Mouse (Mus musculus): ENCODE data around the gene Rasa3. TPM values are rescaled to one million over a fixed set of nuclear protein-coding genes. Genes with fewer than 3 reads are reported as not detected.
A peak's percentile ranks its signal among the peaks of the same experiment; 100 is the strongest.

The Rasa3 gene
- polyA plus RNA-seq, 1 experiment from 2014 or later: 32.6 TPM

DNA sequence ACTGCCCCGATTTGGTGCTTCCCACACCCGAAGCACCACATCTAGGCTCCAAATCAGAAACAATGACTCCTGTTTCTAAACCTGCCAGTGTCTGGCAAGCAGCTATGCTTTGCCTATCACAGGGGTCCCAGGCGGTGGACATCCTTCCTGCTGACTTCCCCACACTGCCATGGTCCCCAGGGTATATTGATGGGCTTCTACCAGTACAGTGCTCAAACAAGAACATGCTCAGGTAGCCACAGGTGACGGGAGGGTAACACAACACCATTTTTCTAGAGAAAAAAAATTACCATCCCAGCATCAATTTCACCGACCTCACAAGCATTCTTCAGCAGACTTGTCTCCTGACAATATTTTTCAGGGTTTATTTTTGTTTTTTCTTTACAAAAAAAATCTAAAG is 47.2 kb downstream of the Rasa3 start:
- peaks cover 6% of the 10 kb centered on the region; the same call in 1 of the 2 replicates for H3K4me1 ChIP-seq (replicated peaks; ENCODE audit: control insufficient read depth, insufficient read depth, low read length)
- 75% methylated on average over 5 of the region's 5 CpGs for WGBS
- no peak for ATAC-seq (ENCODE audit: low FRiP score)
- no peak overlapping the region for H3K4me2 ChIP-seq (replicated peaks)
- H3K4me3 ChIP-seq (replicated peaks; ENCODE audit: low read length): no peak overlapping the region
- H3K9me3 ChIP-seq (ENCODE audit: control insufficient read depth, low read length): no peaks in the 10 kb centered on the region
- no peak overlapping the region for H3K27ac ChIP-seq
- H3K9ac ChIP-seq: no peak overlapping the region
- no peaks in the 10 kb centered on the region; the same call in 1 of the 2 replicates for H3K36me3 ChIP-seq (replicated peaks; ENCODE audit: control insufficient read depth, insufficient read depth)
- DNase-seq (ENCODE audit: low spot score): no peak
- no peaks in the 10 kb centered on the region for H3K27me3 ChIP-seq (ENCODE audit: control insufficient read depth, insufficient read depth, low read length)

DNA sequence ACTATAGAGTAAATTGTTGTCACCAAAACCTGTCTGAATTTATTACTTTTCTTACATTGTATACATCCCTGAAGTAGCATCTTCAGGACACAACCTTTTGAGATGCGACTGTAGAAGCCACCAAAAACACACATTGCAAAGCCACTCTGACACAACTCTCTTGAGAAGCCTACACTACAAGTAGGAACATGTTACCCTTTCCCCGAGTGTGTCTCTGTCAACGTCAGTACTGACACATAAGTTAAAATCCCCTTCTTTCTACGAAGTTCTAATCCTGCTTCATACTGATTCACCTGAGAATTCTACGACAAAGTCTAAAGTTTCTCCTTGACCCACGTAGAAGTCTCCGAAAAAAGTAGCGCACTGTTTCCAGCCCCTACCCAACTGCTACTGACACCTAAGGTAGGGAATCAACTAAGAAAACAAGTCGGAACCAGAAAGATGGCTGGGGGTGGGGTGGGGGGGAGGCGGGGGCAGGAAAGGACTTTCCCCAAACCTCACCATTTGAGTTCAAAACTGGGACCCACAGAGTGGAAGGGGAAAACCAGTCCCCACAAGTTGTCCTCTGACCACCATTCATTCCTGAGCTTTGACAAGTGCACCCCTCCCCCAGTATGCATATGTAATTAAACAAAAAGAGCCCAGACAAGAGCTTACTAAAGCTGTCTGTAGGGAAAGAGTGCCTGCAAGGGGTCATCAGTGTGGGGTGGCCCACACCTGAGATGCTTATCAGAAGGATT is 47.9 kb downstream of the Rasa3 start:
- DNase-seq (ENCODE audit: low spot score): no peak
- 89% methylated on average over 10 of the region's 10 CpGs for WGBS
- no peaks in the 10 kb centered on the region; the same call in 1 of the 2 replicates for H3K36me3 ChIP-seq (replicated peaks; ENCODE audit: control insufficient read depth, insufficient read depth)

DNA sequence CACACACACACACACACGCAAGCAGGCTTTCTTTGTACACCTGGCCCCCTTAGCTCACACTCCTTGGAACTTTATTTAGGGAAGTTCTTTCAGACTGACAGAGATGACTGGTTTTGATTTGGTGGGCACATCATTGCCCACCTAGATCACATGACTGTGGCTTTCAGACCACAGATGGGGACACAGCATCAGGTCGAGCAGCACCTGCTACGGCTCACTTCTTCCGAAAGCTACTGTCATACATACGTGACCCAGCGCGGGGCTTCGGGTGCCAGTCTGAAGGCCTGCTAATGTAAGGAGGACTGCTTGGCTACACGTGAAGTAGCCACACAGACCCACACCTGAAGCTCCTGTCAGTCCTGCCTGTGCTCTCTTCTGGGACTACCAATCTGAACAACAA is 49.3 kb downstream of the Rasa3 start:
- H3K9ac ChIP-seq: no peak overlapping the region
- H3K9me3 ChIP-seq (ENCODE audit: control insufficient read depth, low read length): no peaks in the 10 kb centered on the region
- H3K4me3 ChIP-seq (replicated peaks; ENCODE audit: low read length): no peak overlapping the region
- H3K27ac ChIP-seq: no peak overlapping the region
- no peak overlapping the region for H3K4me2 ChIP-seq (replicated peaks)
- 90% methylated on average over 9 of the region's 9 CpGs for WGBS
- ATAC-seq (ENCODE audit: low FRiP score) (no peak), DNase-seq (ENCODE audit: low spot score) (no peak)
- no peaks in the 10 kb centered on the region for H3K27me3 ChIP-seq (ENCODE audit: control insufficient read depth, insufficient read depth, low read length)
- H3K4me1 ChIP-seq (replicated peaks; ENCODE audit: control insufficient read depth, insufficient read depth, low read length): peaks cover 27% of the 10 kb centered on the region
- H3K36me3 ChIP-seq (replicated peaks; ENCODE audit: control insufficient read depth, insufficient read depth): no peaks in the 10 kb centered on the region; the same call in 1 of the 2 replicates

More for the DNA sequence above, 47.9 kb downstream of the Rasa3 start:
- Histone ChIP-seq H3K9me3 (ENCODE audit: control insufficient read depth, low read length) (no peaks in the 10 kb centered on the region), H3K27ac (no peak overlapping the region), H3K9ac (no peak overlapping the region), H3K4me2 (replicated peaks) (no peak overlapping the region), H3K27me3 (ENCODE audit: control insufficient read depth, insufficient read depth, low read length) (no peaks in the 10 kb centered on the region), H3K4me3 (replicated peaks; ENCODE audit: low read length) (no peak overlapping the region), H3K4me1 (replicated peaks; ENCODE audit: control insufficient read depth, insufficient read depth, low read length) (peaks cover 12% of the 10 kb centered on the region)
- ATAC-seq (ENCODE audit: low FRiP score): no peak

DNA sequence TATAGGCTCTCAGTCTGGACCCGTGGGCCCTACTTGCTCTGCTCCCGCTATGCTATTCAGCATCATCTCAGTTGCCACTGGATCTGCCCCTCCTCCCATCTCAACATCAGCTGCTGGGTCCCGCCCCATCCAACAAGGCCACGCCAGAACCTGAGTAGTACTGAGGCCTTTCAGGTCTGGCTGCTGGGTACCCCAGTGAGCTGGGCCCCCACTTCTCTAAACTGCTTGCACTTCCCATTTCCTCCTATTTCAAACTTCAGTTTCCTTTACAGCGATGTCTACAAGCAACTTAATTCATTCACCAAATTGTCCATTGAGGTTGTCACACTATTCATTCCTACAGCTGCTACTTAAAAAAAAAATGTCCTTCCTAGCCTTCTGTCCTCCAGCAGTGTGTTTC is 49.8 kb downstream of the Rasa3 start:
- ATAC-seq (ENCODE audit: low FRiP score) (no peak), DNase-seq (ENCODE audit: low spot score) (no peak)
- Histone ChIP-seq H3K27me3 (ENCODE audit: control insufficient read depth, insufficient read depth, low read length) (no peaks in the 10 kb centered on the region), H3K36me3 (replicated peaks; ENCODE audit: control insufficient read depth, insufficient read depth) (no peaks in the 10 kb centered on the region; the same call in 1 of the 2 replicates), H3K4me3 (replicated peaks; ENCODE audit: low read length) (no peak overlapping the region), H3K27ac (no peak overlapping the region), H3K4me1 (replicated peaks; ENCODE audit: control insufficient read depth, insufficient read depth, low read length) (peaks cover 31% of the 10 kb centered on the region), H3K9me3 (ENCODE audit: control insufficient read depth, low read length) (no peaks in the 10 kb centered on the region), H3K4me2 (replicated peaks) (no peak overlapping the region), H3K9ac (no peak overlapping the region)
- 87% methylated on average over 5 of the region's 5 CpGs for WGBS

GRCm38 (mm10) chr8:13626114-13626513 is 51.3 kb downstream of the Rasa3 start:
- WGBS: 88% methylated on average over 10 of the region's 10 CpGs
- Histone ChIP-seq H3K36me3 (replicated peaks; ENCODE audit: control insufficient read depth, insufficient read depth) (no peaks in the 10 kb centered on the region; the same call in 1 of the 2 replicates), H3K4me1 (replicated peaks; ENCODE audit: control insufficient read depth, insufficient read depth, low read length) (peaks cover 32% of the 10 kb centered on the region), H3K9ac (no peak overlapping the region), H3K9me3 (ENCODE audit: control insufficient read depth, low read length) (no peaks in the 10 kb centered on the region), H3K27me3 (ENCODE audit: control insufficient read depth, insufficient read depth, low read length) (no peaks in the 10 kb centered on the region), H3K27ac (no peak overlapping the region), H3K4me3 (replicated peaks; ENCODE audit: low read length) (no peak overlapping the region), H3K4me2 (replicated peaks) (no peak overlapping the region)
- no peak for ATAC-seq (ENCODE audit: low FRiP score)
- no peak for DNase-seq (ENCODE audit: low spot score)

GRCm38 (mm10) chr8:13625281-13625970 is 52.0 kb downstream of the Rasa3 start:
- H3K27ac ChIP-seq: peak overlapping the region; percentile 62; the same call in 1 of the 2 replicates
- no peak overlapping the region for H3K4me2 ChIP-seq (replicated peaks)
- H3K4me3 ChIP-seq (replicated peaks; ENCODE audit: low read length): no peak overlapping the region
- no peaks in the 10 kb centered on the region; the same call in 1 of the 2 replicates for H3K36me3 ChIP-seq (replicated peaks; ENCODE audit: control insufficient read depth, insufficient read depth)
- no peaks in the 10 kb centered on the region for H3K27me3 ChIP-seq (ENCODE audit: control insufficient read depth, insufficient read depth, low read length)
- no peak for DNase-seq (ENCODE audit: low spot score)
- no peak for ATAC-seq (ENCODE audit: low FRiP score)
- H3K9me3 ChIP-seq (ENCODE audit: control insufficient read depth, low read length): no peaks in the 10 kb centered on the region
- no peak overlapping the region for H3K9ac ChIP-seq
- H3K4me1 ChIP-seq (replicated peaks; ENCODE audit: control insufficient read depth, insufficient read depth, low read length): peaks cover 32% of the 10 kb centered on the region
- 73% methylated on average over 5 of the region's 5 CpGs for WGBS

GRCm38 (mm10) chr8:13624863-13625262 is 52.5 kb downstream of the Rasa3 start:
- H3K4me1 ChIP-seq (replicated peaks; ENCODE audit: control insufficient read depth, insufficient read depth, low read length): peaks cover 32% of the 10 kb centered on the region
- H3K27ac ChIP-seq: peak overlapping the region; percentile 84
- no peak overlapping the region for H3K9ac ChIP-seq
- no peak overlapping the region for H3K4me3 ChIP-seq (replicated peaks; ENCODE audit: low read length)
- 64% methylated on average over 11 of the region's 11 CpGs for WGBS
- H3K27me3 ChIP-seq (ENCODE audit: control insufficient read depth, insufficient read depth, low read length): no peaks in the 10 kb centered on the region
- peak; percentile 45 for DNase-seq (ENCODE audit: low spot score)
- H3K9me3 ChIP-seq (ENCODE audit: control insufficient read depth, low read length): no peaks in the 10 kb centered on the region
- no peak for ATAC-seq (ENCODE audit: low FRiP score)
- H3K4me2 ChIP-seq (replicated peaks): no peak overlapping the region
- H3K36me3 ChIP-seq (replicated peaks; ENCODE audit: control insufficient read depth, insufficient read depth): no peaks in the 10 kb centered on the region; the same call in 1 of the 2 replicates

DNA sequence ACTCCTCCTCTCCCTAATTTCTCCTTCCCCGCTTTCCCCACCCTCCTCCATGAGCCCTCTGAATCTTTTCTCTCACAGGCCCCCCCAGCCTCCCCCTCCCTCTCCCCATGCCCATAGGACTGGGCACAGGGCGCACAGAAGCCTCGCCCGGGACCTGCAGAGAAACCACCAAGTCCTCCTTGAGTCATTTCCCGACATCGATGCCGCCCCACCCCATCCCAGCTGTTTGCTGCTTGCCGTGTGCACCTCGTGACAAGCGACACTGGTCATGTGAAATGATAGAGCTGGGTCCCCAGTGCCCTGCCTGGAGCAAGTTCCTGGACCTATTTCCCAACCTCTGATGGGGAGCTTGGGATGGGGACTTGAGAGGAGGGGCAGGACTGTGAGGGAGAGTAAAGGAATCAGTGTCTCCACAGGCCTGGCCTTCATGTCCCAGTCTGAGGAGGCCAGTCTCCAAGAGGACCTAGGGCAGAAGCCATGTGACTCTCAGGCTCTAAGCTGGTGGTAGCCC is 53.4 kb downstream of the Rasa3 start:
- ATAC-seq (ENCODE audit: low FRiP score) (peak; percentile 65), DNase-seq (ENCODE audit: low spot score) (no peak)
- no peaks in the 10 kb centered on the region for H3K27me3 ChIP-seq (ENCODE audit: control insufficient read depth, insufficient read depth, low read length)
- 29% methylated on average over 10 of the region's 10 CpGs for WGBS
- H3K4me1 ChIP-seq (replicated peaks; ENCODE audit: control insufficient read depth, insufficient read depth, low read length): peaks cover 32% of the 10 kb centered on the region
- H3K27ac ChIP-seq: peak overlapping the region; percentile 84
- no peaks in the 10 kb centered on the region for H3K9me3 ChIP-seq (ENCODE audit: control insufficient read depth, low read length)
- peak overlapping the region; percentile 13; the same call in 1 of the 2 replicates for H3K4me2 ChIP-seq (replicated peaks)
- no peaks in the 10 kb centered on the region; the same call in 1 of the 2 replicates for H3K36me3 ChIP-seq (replicated peaks; ENCODE audit: control insufficient read depth, insufficient read depth)
- no peak overlapping the region for H3K4me3 ChIP-seq (replicated peaks; ENCODE audit: low read length)
- H3K9ac ChIP-seq: 0 out of 2 replicates have a peak overlapping the region, but pooled peaks have one; percentile 19

- no peaks in the 10 kb centered on the region for H3K27me3 ChIP-seq (ENCODE audit: control insufficient read depth, insufficient read depth, low read length)
- H3K36me3 ChIP-seq (replicated peaks; ENCODE audit: control insufficient read depth, insufficient read depth): no peaks in the 10 kb centered on the region; the same call in 1 of the 2 replicates
- no peak overlapping the region for H3K9ac ChIP-seq
- no peak overlapping the region for H3K4me3 ChIP-seq (replicated peaks; ENCODE audit: low read length)
- H3K27ac ChIP-seq: peak overlapping the region; percentile 84
- peak; percentile 83 for ATAC-seq (ENCODE audit: low FRiP score)
- H3K4me2 ChIP-seq (replicated peaks): no peak overlapping the region
- DNase-seq (ENCODE audit: low spot score): peak; percentile 44
- H3K9me3 ChIP-seq (ENCODE audit: control insufficient read depth, low read length): no peaks in the 10 kb centered on the region
- H3K4me1 ChIP-seq (replicated peaks; ENCODE audit: control insufficient read depth, insufficient read depth, low read length): peaks cover 32% of the 10 kb centered on the region
- 14% methylated on average over 9 of the region's 9 CpGs for WGBS
Measured at GRCm38 (mm10) chr8:13623038-13623750, 54.2 kb downstream of the Rasa3 start.
